Mouse (Mus musculus) liver, postnatal 0 days (tissue): Measurements from ENCODE around the gene Trpm8. TPM values are rescaled to one million over a fixed set of nuclear protein-coding genes. Genes with fewer than 3 reads are reported as not detected.
A peak's percentile ranks its signal among the peaks of the same experiment; 100 is the strongest.

ENCODE experiments used
- ATAC-seq: fragments of 200-750 bp; cut with Nextera tagmentation; 2 replicates; pipeline ENCODE4 v1.8.0; 2017; ENCODE audit warnings: mild to moderate bottlenecking, moderate library complexity
- DNase-seq: peaks from one replicate; pipeline ENCODE4 v3.0.0-alpha.2; 2016
- H3K27ac ChIP-seq: fragments of 300-500 bp; sonication (generic); 2 replicates; pipeline ENCODE4 v1.5.1; 2014; ENCODE audit warnings: antibody characterized with exemption, moderate library complexity, mild to moderate bottlenecking, low read depth
- H3K27me3 ChIP-seq: fragments of 300-500 bp; sonication (generic); 2 replicates; pipeline ENCODE4 v1.6.1; 2014; ENCODE audit warnings: low read length, control low read depth, mixed read lengths; ENCODE audit not compliant: insufficient read depth
- H3K36me3 ChIP-seq: fragments of 300-500 bp; sonication (generic); replicated peaks from 2 replicates; pipeline ENCODE4 v1.6.1; 2014; ENCODE audit warnings: mild to moderate bottlenecking, control low read depth, low read length, moderate library complexity, mixed read lengths; ENCODE audit not compliant: insufficient read depth
- H3K4me1 ChIP-seq: fragments of 300-500 bp; sonication (generic); 2 replicates; pipeline ENCODE4 v1.6.1; 2014; ENCODE audit warnings: antibody characterized with exemption, mild to moderate bottlenecking, control low read depth; ENCODE audit not compliant: insufficient read depth
- H3K4me2 ChIP-seq: fragments of 300-500 bp; sonication (generic); 2 replicates; pipeline ENCODE4 v1.6.1; 2014; ENCODE audit warnings: low read depth, mild to moderate bottlenecking, low read length, moderate library complexity, mixed read lengths
- H3K4me3 ChIP-seq: fragments of 300-500 bp; sonication (generic); 2 replicates; pipeline ENCODE4 v1.5.1; 2014; ENCODE audit warnings: low read depth, low read length
- H3K9ac ChIP-seq: fragments of 300-500 bp; sonication (generic); replicated peaks from 2 replicates; pipeline ENCODE4 v1.6.1; 2014; ENCODE audit warnings: mild to moderate bottlenecking, moderate library complexity
- H3K9me3 ChIP-seq: fragments of 300-500 bp; sonication (generic); 2 replicates; pipeline ENCODE4 v1.6.1; 2016; ENCODE audit warnings: mild to moderate bottlenecking, control low read depth, low read length, mixed read lengths
- CTCF ChIP-seq: sonication (generic); IDR thresholded peaks from 2 replicates; pipeline ENCODE4 v1.5.1; 2016; ENCODE audit warnings: antibody characterized with exemption, low read depth
- EP300 ChIP-seq: IDR thresholded peaks from 2 replicates; pipeline ENCODE4 v1.6.1; 2016; ENCODE audit warnings: antibody characterized with exemption, low read depth, mild to moderate bottlenecking
- WGBS: fragments of 180-500 bp; shearing (Covaris S2); extraction: QIAGEN DNeasy Blood & Tissue Kit; methylation state at CpG from one replicate; pipeline ENCODE4 v1.1.7; 2014; ENCODE audit not compliant: insufficient replicate concordance; 5-methylcytosine and 5-hydroxymethylcytosine counted together
- polyA plus RNA-seq: library from polyadenylated mRNA; unstranded; fragments of >200 nt; fragmentation: Nextera tagmentation; extraction: Ambion mirVana; gene quantifications from 2 replicates; pipeline ENCODE4 v1.2.1, GENCODE M21; 2015

The Trpm8 gene
- polyA plus RNA-seq, 1 experiment from 2014 or later = not detected

- H3K9ac ChIP-seq = no peak overlapping the region
- H3K36me3 ChIP-seq = peaks cover 16% of the 10 kb centered on the region
- no peaks in the 10 kb centered on the region for H3K9me3 ChIP-seq
- H3K4me3 ChIP-seq = no peak overlapping the region
- H3K4me1 ChIP-seq = peaks cover 52% of the 10 kb centered on the region
- peak overlapping the region; percentile 90 for H3K27ac ChIP-seq
- H3K27me3 ChIP-seq = no peaks in the 10 kb centered on the region
- peak overlapping the region; percentile 4; the same call in 1 of the 2 replicates for H3K4me2 ChIP-seq
- WGBS = 42% methylated on average over 9 of the region's 9 CpGs
- peak; percentile 40 for ATAC-seq
- DNase-seq = peak; percentile 75
- TF ChIP-seq EP300 = no peak
- no peak for TF ChIP-seq CTCF
Observed at GRCm38 (mm10) chr1:88279111-88280005, 1.9 kb downstream of the Trpm8 start.

GRCm38 (mm10) chr1:88280006-88280690, 2.7 kb downstream of the Trpm8 start:
- TF ChIP-seq EP300 (no peak), CTCF (no peak)
- DNase-seq (no peak), ATAC-seq (no peak)
- Histone ChIP-seq H3K27me3 (no peaks in the 10 kb centered on the region), H3K4me3 (no peak overlapping the region), H3K4me1 (peaks cover 55% of the 10 kb centered on the region), H3K36me3 (peaks cover 9% of the 10 kb centered on the region), H3K9me3 (no peaks in the 10 kb centered on the region), H3K9ac (no peak overlapping the region), H3K27ac (peak overlapping the region; percentile 90), H3K4me2 (no peak overlapping the region)
- 67% methylated on average over 15 of the region's 15 CpGs for WGBS

GRCm38 (mm10) chr1:88282301-88282700, 4.8 kb downstream of the Trpm8 start:
- Histone ChIP-seq H3K36me3 (no peaks in the 10 kb centered on the region), H3K4me2 (no peak overlapping the region), H3K27me3 (no peaks in the 10 kb centered on the region), H3K27ac (no peak overlapping the region), H3K4me1 (peaks cover 39% of the 10 kb centered on the region), H3K4me3 (no peak overlapping the region), H3K9ac (no peak overlapping the region), H3K9me3 (no peaks in the 10 kb centered on the region)
- TF ChIP-seq CTCF (no peak), EP300 (no peak)
- WGBS = 57% methylated on average over 3 of the region's 3 CpGs
- ATAC-seq (no peak), DNase-seq (no peak)

- H3K4me1 ChIP-seq = peaks cover 30% of the 10 kb centered on the region
- no peaks in the 10 kb centered on the region for H3K36me3 ChIP-seq
- no peak overlapping the region for H3K9ac ChIP-seq
- DNase-seq (no peak), ATAC-seq (no peak)
- H3K4me3 ChIP-seq = no peak overlapping the region
- no peaks in the 10 kb centered on the region for H3K9me3 ChIP-seq
- H3K4me2 ChIP-seq = no peak overlapping the region
- TF ChIP-seq EP300 (no peak), CTCF (no peak)
- H3K27ac ChIP-seq = no peak overlapping the region
- WGBS = 70% methylated on average over 15 of the region's 15 CpGs
- H3K27me3 ChIP-seq = no peaks in the 10 kb centered on the region
Observed at GRCm38 (mm10) chr1:88283376-88284227, 6.1 kb downstream of the Trpm8 start.

GRCm38 (mm10) chr1:88284228-88284945, 6.9 kb downstream of the Trpm8 start:
- H3K27me3 ChIP-seq = no peaks in the 10 kb centered on the region
- no peak overlapping the region for H3K9ac ChIP-seq
- peak; percentile 48 for ATAC-seq
- whole genome bisulfite sequencing = 53% methylated on average over 10 of the region's 10 CpGs
- no peak for DNase-seq
- peaks cover 24% of the 10 kb centered on the region for H3K4me1 ChIP-seq
- peak overlapping the region; percentile 40 for H3K27ac ChIP-seq
- no peak overlapping the region for H3K4me2 ChIP-seq
- no peaks in the 10 kb centered on the region for H3K36me3 ChIP-seq
- H3K9me3 ChIP-seq = no peaks in the 10 kb centered on the region
- H3K4me3 ChIP-seq = no peak overlapping the region
- TF ChIP-seq EP300 = no peak
- TF ChIP-seq CTCF = no peak
